Mouse (Mus musculus): Measurements from ENCODE around the gene Hsd17b2. TPM values are rescaled to one million over a fixed set of nuclear protein-coding genes. Genes with fewer than 3 reads are reported as not detected.
"Not testable (repeated sequence)": the region's sequence is repeated elsewhere in the genome, so short reads cannot be mapped to it uniquely, and the experiment has no call there.

Hsd17b2 gene
- polyA plus RNA-seq, 1 experiment from 2014 or later = not detected

- no peak overlapping the region for H3K4me2 ChIP-seq
- no peak overlapping the region for H3K27ac ChIP-seq
- H3K4me1 ChIP-seq (replicated peaks) = no peaks in the 10 kb centered on the region
- no peaks in the 10 kb centered on the region for H3K27me3 ChIP-seq
- no peak overlapping the region for H3K4me3 ChIP-seq
- ATAC-seq (ENCODE audit: low FRiP score) = no peak
- no peaks in the 10 kb centered on the region for H3K36me3 ChIP-seq
- no peak overlapping the region for H3K9ac ChIP-seq
- WGBS = 81% methylated on average over 14 of the region's 14 CpGs
- H3K9me3 ChIP-seq = 0 out of 2 replicates have a peak, but pooled peaks cover 4% of the 10 kb centered on the region
These were observed 16.6 kb downstream of the Hsd17b2 start for GRCm38 (mm10) chr8:117718152-117718860.

DNA sequence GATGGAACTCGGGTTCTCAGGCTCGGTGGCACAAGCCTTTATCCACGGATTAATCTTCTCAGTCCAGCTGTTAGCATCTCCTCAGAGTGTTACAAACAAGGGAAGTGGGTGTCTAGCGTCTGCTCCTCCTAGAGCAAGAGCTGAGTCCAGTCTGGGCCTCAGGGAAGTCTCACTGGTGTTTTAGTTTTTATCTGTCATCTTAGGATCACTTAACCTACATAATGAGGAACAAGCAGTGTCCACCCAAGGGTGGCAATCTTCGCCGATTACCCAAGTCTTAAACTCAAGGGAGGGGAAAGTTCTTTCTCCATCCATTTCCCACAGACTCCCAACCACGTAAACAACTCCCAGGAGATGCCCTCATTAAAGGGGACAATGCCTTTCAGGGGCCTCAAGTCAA is 24.8 kb downstream of the Hsd17b2 start:
- ATAC-seq (ENCODE audit: low FRiP score) = no peak
- Histone ChIP-seq H3K4me3 (no peak overlapping the region), H3K4me2 (no peak overlapping the region), H3K9ac (no peak overlapping the region), H3K36me3 (no peaks in the 10 kb centered on the region), H3K27me3 (no peaks in the 10 kb centered on the region), H3K27ac (no peak overlapping the region), H3K4me1 (replicated peaks) (no peaks in the 10 kb centered on the region; the same call in 1 of the 2 replicates), H3K9me3 (no peaks in the 10 kb centered on the region)
- WGBS = 73% methylated on average over 7 of the region's 7 CpGs

GRCm38 (mm10) chr8:117727561-117727960 is 25.9 kb downstream of the Hsd17b2 start:
- Histone ChIP-seq H3K9ac (no peak overlapping the region), H3K4me3 (no peak overlapping the region), H3K36me3 (no peaks in the 10 kb centered on the region), H3K9me3 (no peaks in the 10 kb centered on the region), H3K27ac (no peak overlapping the region), H3K4me2 (no peak overlapping the region), H3K4me1 (replicated peaks) (no peaks in the 10 kb centered on the region; the same call in 1 of the 2 replicates), H3K27me3 (no peaks in the 10 kb centered on the region)
- WGBS = 69% methylated on average over 5 of the region's 5 CpGs
- no peak for ATAC-seq (ENCODE audit: low FRiP score)

GRCm38 (mm10) chr8:117728234-117728633 is 26.5 kb downstream of the Hsd17b2 start:
- no peak for ATAC-seq (ENCODE audit: low FRiP score)
- Histone ChIP-seq H3K36me3 (no peaks in the 10 kb centered on the region), H3K4me2 (no peak overlapping the region), H3K4me3 (no peak overlapping the region), H3K9me3 (no peaks in the 10 kb centered on the region), H3K27me3 (no peaks in the 10 kb centered on the region), H3K9ac (no peak overlapping the region), H3K27ac (no peak overlapping the region), H3K4me1 (replicated peaks) (no peaks in the 10 kb centered on the region; the same call in 1 of the 2 replicates)
- WGBS = 83% methylated on average over 4 of the region's 4 CpGs

DNA sequence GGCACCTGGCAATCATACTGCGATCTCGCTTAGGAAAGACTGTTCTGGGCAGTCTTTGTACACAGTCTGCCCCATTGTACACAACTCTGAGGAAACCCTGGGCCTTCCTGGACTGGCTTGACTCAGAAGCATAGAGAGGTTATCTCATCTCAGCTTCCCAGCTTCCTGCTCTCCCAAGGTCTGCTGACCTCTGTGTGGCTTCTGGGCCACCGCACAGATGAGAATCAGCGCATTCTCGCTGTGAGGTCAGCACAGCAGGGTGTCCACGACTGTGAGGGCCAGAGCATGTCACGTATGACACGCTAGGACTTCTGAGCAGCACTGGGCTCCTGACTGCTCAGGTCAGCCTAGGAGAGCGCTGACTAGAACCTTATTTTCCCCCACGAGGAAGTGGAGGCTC is 29.3 kb downstream of the Hsd17b2 start:
- H3K27me3 ChIP-seq = no peaks in the 10 kb centered on the region
- no peaks in the 10 kb centered on the region for H3K36me3 ChIP-seq
- no peak overlapping the region for H3K27ac ChIP-seq
- H3K9me3 ChIP-seq = no peaks in the 10 kb centered on the region
- H3K9ac ChIP-seq = no peak overlapping the region
- 49% methylated on average over 10 of the region's 10 CpGs for WGBS
- no peaks in the 10 kb centered on the region; the same call in 1 of the 2 replicates for H3K4me1 ChIP-seq (replicated peaks)
- no peak overlapping the region for H3K4me2 ChIP-seq
- H3K4me3 ChIP-seq = no peak overlapping the region
- no peak for ATAC-seq (ENCODE audit: low FRiP score)

DNA sequence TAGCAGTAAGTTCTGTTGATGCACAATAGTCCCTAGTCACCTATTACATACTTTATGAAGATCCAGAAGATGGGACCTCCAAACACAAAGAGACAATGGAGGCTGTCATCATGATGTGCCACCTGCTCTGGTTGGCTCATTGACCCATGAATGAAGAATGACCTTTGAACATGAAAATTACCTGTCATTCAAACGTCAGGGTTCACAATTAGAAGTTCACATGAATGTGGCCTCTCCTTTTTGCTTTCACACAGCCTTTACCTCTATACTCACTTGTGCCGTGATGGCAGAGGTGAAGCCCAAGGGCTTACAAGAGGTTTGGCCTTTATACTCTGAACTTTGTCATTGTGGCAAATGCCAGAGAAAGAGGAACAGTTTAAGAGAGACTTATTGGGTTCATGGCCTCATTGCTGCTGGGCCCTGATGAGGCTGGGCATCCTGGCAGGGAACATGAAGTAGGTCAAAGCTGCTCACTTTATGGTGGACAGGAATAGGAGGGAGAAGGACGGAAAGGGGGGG is 35.0 kb downstream of the Hsd17b2 start:
- no peaks in the 10 kb centered on the region for H3K27me3 ChIP-seq
- H3K4me1 ChIP-seq (replicated peaks) = no peaks in the 10 kb centered on the region
- H3K27ac ChIP-seq = no peak overlapping the region
- H3K9me3 ChIP-seq = no peaks in the 10 kb centered on the region
- no peak overlapping the region for H3K4me3 ChIP-seq
- H3K9ac ChIP-seq = no peak overlapping the region
- 62% methylated on average over 3 of the region's 3 CpGs for WGBS
- no peaks in the 10 kb centered on the region for H3K36me3 ChIP-seq
- no peak overlapping the region for H3K4me2 ChIP-seq
- no peak for ATAC-seq (ENCODE audit: low FRiP score)

- H3K4me2 ChIP-seq; H3K4me3 ChIP-seq; H3K9ac ChIP-seq; H3K27me3 ChIP-seq; ATAC-seq (ENCODE audit: low FRiP score); H3K36me3 ChIP-seq; H3K27ac ChIP-seq; H3K4me1 ChIP-seq (replicated peaks); H3K9me3 ChIP-seq: not testable (repeated sequence)
- WGBS = 96% methylated on average over 1 of the region's 1 CpGs
These were observed 36.5 kb downstream of the Hsd17b2 start for GRCm38 (mm10) chr8:117738206-117738605.

DNA sequence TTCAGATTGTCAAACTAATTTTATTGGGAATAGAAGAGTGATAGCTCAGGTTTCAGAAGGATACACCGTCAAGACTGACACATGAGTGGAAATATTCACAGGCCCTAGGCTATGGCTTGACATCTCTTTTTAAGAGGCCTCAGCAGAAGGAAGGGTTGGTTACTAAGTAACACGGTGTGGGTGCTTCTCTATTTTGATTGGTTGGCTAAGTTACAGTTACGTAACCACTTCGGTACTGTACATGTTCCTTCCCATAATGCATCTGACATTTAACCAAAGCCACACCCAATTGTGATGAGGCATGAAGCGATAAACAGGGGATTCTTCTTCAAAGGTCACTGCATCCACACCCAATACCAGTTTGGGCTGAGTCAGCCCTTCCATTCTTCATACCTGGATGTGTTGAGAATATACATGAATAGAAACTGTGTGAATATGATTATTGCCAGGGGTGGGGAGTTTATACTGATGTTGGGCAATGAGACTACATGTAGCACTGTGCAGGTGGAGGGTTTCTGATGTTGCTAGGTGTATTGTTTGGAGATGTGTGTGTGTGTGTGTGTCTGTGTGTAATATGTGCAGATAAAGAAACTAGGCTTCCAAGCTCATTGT is 38.8 kb downstream of the Hsd17b2 start:
- Histone ChIP-seq H3K4me3 (no peak overlapping the region), H3K9me3 (no peaks in the 10 kb centered on the region), H3K27ac (no peak overlapping the region), H3K4me2 (no peak overlapping the region), H3K36me3 (no peaks in the 10 kb centered on the region), H3K4me1 (replicated peaks) (no peaks in the 10 kb centered on the region), H3K27me3 (no peaks in the 10 kb centered on the region), H3K9ac (no peak overlapping the region)
- WGBS = 94% methylated on average over 5 of the region's 5 CpGs
- no peak for ATAC-seq (ENCODE audit: low FRiP score)

DNA sequence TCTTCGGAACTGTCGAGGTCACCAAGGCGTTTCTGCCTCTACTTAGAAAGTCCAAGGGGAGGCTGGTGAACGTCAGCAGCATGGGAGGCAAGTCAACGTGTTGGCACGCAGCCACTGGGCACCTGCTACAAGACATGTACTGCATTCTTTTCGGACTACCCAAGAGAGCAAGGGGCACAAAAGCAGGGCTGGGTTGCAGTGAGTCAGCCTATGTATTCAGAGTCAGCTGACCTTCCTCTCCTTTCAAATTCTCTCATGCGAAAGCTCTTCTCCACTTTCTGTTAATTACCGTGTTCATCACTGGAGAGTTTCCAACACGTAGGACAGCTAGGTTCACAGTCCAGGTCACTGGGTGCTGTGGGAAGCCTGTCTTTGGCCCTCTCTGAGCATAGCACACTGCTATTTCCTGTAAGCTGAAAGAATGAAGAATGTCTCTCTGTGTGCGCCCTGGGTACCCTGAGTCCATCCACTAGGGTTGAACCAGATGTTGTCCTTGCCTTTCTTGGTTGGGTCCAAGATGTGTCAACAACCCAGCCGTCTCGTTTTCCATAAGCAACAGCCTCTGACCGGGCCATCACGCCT is 40.8 kb downstream of the Hsd17b2 start:
- Histone ChIP-seq H3K27me3 (no peaks in the 10 kb centered on the region), H3K4me2 (no peak overlapping the region), H3K27ac (no peak overlapping the region), H3K36me3 (no peaks in the 10 kb centered on the region), H3K4me1 (replicated peaks) (no peaks in the 10 kb centered on the region), H3K4me3 (no peak overlapping the region), H3K9ac (no peak overlapping the region), H3K9me3 (no peaks in the 10 kb centered on the region)
- WGBS = 58% methylated on average over 15 of the region's 15 CpGs
- no peak for ATAC-seq (ENCODE audit: low FRiP score)

DNA sequence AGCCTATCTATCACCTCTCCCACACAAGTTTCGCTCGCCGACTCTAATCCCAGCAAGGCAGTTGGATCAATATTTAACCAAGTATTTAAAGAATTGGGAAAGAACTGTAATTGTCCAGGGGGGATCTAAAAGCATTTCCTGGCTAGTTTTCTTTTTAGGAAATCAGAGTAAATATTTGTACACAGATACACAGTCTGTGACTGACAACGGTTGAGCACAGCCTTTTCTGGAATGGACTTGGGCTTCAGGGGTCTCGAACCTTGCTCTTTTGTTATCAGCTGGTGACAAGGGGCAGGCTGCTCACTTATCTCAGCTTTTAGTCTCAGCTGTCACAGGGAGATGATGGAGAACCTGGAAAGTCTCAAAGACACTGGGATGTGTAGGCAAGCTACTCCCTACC is 44.9 kb downstream of the Hsd17b2 start:
- H3K27ac ChIP-seq = no peak overlapping the region
- no peak overlapping the region for H3K4me2 ChIP-seq
- no peaks in the 10 kb centered on the region for H3K27me3 ChIP-seq
- no peaks in the 10 kb centered on the region for H3K9me3 ChIP-seq
- H3K4me3 ChIP-seq = no peak overlapping the region
- 89% methylated on average over 5 of the region's 5 CpGs for WGBS
- no peaks in the 10 kb centered on the region for H3K4me1 ChIP-seq (replicated peaks)
- ATAC-seq (ENCODE audit: low FRiP score) = no peak
- no peaks in the 10 kb centered on the region for H3K36me3 ChIP-seq
- no peak overlapping the region for H3K9ac ChIP-seq

GRCm38 (mm10) chr8:117747428-117747827 is 45.7 kb downstream of the Hsd17b2 start:
- ATAC-seq (ENCODE audit: low FRiP score) = no peak
- Histone ChIP-seq H3K4me2 (no peak overlapping the region), H3K36me3 (no peaks in the 10 kb centered on the region), H3K27ac (no peak overlapping the region), H3K4me1 (replicated peaks) (no peaks in the 10 kb centered on the region), H3K27me3 (no peaks in the 10 kb centered on the region), H3K9me3 (no peaks in the 10 kb centered on the region), H3K9ac (no peak overlapping the region), H3K4me3 (no peak overlapping the region)
- WGBS = 60% methylated on average over 2 of the region's 2 CpGs

DNA sequence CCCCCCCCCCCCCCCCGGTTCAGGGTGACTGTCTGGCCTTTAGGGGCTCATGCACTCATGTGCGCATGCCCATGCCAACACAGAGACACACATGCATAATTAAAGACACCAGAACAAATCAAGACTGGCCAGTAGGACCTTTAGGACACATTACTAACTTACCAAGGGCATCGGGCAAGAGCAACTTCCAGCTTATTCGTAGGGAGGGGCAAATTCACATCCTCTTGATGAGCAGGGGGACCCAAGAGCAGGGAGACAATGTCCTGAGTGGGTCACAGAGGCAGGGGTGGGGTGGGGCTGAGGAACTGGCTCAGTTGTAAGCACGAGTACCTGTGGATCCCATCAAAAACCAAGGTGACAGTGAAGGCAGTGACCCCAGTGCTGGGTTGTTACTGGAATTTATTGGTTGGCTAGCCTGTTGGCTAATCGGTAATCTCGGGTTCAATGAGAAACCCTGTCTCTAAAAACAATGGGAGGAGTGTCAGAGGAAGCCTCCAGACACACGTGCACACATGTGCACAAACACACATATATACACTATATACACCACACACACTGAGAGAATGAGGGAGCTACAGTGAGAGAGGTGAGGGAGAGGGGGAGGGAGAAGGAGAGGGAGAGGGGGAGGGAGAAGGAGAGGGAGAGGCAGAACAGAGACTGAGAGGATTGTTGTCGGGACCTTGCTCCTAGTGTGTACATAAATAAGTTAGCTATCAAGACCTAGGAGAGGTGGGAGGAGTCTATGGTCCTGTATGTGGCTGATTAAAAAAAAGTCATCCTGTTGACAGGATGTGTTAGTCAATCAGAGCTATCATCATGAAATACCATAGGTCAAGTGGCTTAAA is 46.4 kb downstream of the Hsd17b2 start:
- no peaks in the 10 kb centered on the region for H3K36me3 ChIP-seq
- H3K27me3 ChIP-seq = no peaks in the 10 kb centered on the region
- H3K4me2 ChIP-seq = no peak overlapping the region
- ATAC-seq (ENCODE audit: low FRiP score) = no peak
- 81% methylated on average over 9 of the region's 9 CpGs for WGBS
- H3K4me1 ChIP-seq (replicated peaks) = no peaks in the 10 kb centered on the region
- H3K9ac ChIP-seq = no peak overlapping the region
- H3K4me3 ChIP-seq = no peak overlapping the region
- no peaks in the 10 kb centered on the region for H3K9me3 ChIP-seq
- H3K27ac ChIP-seq = no peak overlapping the region
